Mouse (Mus musculus) spleen, adult 12 weeks (tissue): ENCODE data around the gene Cdk6.
"Not testable (repeated sequence)": the region's sequence is repeated elsewhere in the genome, so short reads cannot be mapped to it uniquely, and the experiment has no call there.

ENCODE experiments used
- DNase-seq: peaks from one replicate; pipeline ENCODE4 v3.0.0; 2022; ENCODE audit warnings: low spot score

Cdk6 gene

GRCm38 (mm10) chr5:3379252-3379651, 38.0 kb downstream of the Cdk6 start:
- DNase-seq, result no peak

DNA sequence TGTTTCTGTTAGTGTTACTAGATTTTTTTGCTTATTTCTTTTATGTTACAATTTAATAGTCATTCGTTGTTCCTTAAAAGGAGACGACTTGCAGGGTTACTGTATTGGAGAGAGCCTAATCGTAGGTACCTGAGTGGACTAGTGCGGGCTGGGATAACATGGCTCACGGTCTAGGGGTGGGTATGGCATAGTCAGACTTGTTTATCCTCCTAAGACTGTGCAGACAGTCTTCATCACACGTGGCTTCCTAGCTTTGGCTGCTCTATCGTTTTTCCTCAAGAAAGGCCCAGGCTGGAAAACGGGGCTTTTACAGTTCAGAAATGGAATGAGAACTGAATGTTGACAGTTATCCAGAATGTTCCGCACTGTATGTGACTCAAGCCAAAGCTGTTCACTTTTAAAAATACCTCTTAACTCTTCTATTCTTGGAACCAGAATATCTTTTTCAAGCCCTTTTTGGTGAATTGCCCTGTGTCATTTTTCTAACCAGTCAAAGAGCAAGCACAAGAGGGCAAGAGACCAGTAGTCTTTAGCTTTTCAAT, 39.5 kb downstream of the Cdk6 start:
- no peak for DNase-seq

- no peak for DNase-seq
Measured at GRCm38 (mm10) chr5:3381795-3382194, 40.5 kb downstream of the Cdk6 start.

DNA sequence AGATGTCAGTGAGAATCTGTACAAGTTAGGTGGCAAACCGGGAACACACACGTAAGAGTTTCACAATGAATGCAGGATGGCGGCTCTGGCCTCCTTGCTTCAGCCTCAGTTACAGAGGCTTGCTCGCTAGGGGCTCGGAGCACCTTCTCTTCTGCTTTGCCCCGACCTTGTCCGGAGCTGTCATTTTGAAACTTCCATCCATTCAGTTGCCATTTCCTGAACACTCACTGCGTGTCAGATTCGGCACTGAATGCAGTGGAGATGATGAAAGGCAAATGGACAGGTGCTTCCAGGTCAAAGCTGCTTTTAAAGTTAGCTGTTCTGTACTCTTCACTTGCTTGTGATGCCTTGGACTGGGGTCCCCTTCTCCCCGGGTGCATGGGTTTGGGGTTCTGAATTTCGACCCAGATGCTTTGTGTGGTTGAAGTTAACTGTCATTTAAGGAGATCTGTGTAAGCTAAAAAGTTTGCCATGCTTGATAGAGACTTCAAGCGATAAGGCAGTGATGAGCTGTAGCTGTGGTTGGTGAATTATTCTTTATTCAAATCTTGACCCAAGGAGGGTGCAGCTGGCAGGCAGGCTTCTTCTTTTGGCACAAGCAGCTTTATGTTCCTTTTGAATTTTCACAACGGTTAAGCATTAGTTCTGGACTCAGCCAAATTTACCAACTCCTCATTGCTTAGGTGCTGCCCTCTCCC, 41.2 kb downstream of the Cdk6 start:
- DNase-seq, result no peak

GRCm38 (mm10) chr5:3383547-3383946, 42.3 kb downstream of the Cdk6 start:
- DNase-seq, result no peak

GRCm38 (mm10) chr5:3385078-3385477, 43.8 kb downstream of the Cdk6 start:
- no peak for DNase-seq

DNA sequence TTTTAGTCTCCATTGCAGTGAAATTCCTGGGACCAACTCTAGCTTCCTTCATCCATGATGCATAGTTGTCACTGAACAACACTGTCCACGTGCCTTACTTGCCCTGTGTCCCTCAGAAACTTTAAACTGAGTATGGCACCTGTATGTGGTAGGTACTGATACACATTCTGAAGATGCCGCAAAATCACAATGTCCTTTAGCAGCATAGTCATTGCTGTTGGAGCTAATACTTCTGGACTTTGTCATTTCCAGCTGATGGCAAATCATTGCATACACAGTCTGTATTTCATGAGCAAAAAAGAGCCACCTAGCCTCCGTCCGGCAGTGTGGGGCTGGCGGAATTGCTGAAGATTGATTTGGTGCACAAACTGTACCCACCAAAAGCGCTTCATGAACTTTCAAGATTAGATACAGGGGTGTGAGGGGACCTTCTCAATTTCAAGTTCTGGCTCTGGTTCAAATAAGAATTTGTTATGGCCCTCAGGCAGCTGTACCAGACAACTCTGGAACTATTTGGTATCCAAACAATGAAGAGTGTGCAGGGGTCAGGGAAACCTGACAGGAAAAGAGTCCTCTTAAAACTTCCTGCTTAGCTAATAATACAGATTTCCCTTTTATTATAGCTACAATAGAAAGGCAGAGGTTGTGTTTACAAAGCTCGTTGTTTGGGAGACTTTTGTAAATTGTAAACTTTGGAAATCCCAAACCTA, 44.9 kb downstream of the Cdk6 start:
- no peak for DNase-seq

DNA sequence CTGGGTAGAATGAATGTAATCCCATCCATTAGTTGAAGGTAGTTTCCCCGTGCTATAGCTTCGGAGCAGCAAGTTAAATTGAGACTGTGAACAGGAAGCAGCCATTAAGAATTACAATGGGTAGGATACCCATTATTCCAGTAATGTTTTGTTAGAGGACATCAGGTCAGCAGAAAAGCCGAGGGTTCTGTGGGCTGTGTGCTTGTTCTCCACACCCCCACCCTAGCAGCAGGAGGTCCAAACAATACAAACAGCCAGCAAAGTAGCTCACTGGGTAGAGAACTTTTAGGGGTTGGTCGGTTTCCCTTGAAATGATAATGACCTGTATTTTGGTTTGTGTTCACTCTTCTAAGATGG, 45.4 kb downstream of the Cdk6 start:
- no peak for DNase-seq

DNA sequence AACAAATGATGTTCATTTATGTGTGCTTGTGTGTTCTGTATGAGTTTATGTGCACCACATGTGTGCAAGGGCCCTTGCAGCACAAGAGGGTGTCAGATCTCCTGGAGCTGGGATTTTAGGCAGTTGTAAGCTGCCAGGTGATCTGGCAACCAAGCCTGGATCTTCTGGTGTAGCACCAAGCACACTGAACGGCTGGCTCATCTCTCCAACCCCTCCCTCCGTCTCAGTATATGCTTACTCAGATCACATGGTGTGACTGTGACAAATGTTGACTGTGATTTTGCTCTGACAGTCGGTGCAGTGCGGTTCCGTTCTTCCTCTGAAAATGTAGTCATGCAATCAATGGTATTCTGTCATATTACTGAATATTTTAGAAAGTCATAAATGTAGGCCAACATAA, 45.9 kb downstream of the Cdk6 start:
- no peak for DNase-seq

DNA sequence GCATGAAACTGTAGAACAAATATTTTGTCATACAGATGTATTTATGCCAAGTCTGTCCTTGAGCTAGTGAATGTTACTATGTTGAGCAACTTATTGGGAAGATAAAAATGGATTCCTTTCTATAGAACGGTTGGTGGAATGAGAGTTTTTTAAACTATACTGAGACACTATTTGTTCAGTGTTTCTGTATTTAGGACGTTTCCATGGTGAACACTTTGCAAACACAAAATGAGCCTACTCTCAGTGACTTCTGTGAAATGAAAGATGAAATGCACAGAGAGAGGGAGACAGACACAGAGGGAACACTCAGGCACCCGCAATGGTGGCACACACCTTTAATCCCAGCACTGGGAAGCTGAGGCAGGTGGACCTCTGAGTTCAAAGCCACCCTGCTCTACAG, 51.6 kb downstream of the Cdk6 start:
- DNase-seq, result no peak

DNA sequence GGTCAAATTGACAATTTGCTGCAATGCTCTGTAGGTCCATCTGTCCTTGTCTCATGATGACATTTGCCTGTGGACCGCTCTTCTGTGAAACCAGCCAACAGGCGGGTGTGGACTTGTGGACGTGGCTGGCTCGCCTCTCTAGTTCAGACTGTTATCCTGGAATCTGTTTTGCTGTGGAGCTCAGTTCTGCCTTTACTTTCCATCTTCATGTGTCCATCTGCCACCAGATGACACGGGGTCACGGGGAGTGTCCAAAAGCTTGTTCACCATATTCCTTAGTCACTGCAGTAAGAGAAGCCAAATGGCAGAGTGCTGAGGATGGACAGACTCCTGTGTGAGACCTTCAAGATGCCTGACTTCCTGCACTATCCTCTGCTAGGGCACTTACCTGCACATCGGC, 52.9 kb downstream of the Cdk6 start:
- DNase-seq, result no peak

- no peak for DNase-seq
Measured at GRCm38 (mm10) chr5:3395020-3395419, 53.7 kb downstream of the Cdk6 start.

DNA sequence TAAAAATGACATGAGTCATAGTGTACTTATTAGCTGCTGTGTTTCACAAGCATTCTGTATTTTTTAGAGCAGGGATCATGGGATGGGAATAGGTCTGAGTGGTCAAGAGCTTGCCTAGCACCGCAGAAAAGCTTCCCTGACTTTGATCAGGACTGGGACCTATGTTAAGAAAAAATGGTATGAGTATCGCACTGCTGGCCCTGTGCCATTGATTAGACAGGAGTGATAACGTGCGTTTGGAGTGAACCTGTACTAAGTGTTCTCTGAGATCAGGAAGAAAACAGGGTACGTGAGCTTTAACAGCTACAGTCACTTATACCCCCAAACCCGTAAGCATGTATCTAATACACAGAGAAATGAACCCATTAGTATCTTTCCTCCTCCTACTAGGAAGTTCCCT, 54.9 kb downstream of the Cdk6 start:
- no peak for DNase-seq

- DNase-seq, result no peak
Measured at GRCm38 (mm10) chr5:3396910-3397575, 55.8 kb downstream of the Cdk6 start.

DNA sequence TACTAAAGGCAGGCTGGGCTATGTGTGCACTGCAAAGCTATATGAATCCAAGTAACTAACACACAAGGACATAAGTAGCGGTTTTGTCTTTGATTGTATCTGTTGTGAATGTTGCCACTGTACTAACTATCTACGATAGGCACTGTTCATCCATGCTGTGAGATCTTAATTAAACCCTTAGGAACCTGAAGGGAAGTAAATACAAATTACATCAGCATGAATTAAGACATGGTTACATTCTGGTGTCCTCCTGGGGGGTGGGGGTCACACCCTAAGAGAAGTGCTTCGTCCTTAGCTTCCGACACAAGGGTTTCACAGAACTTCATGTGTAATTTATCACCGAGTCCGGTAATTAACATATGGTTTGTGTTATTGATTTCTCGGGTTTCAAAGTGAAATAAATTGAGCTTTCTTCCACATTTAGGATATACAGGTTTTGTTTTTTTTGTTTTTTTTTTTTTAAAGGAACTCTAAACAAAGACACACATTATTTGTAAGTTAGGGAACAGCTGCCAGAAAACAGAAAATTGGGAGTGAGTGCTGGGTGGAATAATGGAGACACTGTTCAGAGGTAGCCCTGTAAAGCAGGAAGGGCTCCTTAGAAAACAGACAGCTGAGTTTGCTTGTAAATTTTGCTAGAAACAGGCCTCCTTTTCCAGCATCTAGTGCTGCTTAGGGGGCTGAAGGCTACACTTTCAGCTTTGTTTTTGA, 58.7 kb downstream of the Cdk6 start:
- DNase-seq, result no peak

DNA sequence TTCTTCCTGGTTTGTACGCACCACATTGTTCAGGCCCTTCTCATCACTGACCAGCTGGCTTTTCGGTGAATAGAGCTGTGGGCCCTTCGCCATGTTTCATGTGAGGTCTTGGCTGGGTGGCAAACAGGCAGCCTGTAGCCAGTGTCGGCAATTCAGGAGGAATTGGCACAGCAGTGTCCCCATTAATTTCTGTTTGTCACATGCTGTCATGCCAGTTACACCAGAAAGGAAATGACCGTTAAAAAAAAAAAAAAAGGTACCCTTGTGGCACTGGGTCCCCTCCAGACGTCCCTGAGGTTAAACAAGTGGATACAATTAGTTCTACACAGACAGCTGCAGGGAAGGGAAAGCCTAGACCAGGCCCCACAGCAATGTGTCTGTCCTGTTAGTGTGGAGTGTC, 63.8 kb downstream of the Cdk6 start:
- no peak for DNase-seq

- no peak for DNase-seq
Measured at GRCm38 (mm10) chr5:3405503-3405902, 64.2 kb downstream of the Cdk6 start.

GRCm38 (mm10) chr5:3407926-3408325, 66.6 kb downstream of the Cdk6 start:
- no peak for DNase-seq

- not testable (repeated sequence) for DNase-seq
Measured at GRCm38 (mm10) chr5:3418183-3418582, 76.9 kb downstream of the Cdk6 start.

DNA sequence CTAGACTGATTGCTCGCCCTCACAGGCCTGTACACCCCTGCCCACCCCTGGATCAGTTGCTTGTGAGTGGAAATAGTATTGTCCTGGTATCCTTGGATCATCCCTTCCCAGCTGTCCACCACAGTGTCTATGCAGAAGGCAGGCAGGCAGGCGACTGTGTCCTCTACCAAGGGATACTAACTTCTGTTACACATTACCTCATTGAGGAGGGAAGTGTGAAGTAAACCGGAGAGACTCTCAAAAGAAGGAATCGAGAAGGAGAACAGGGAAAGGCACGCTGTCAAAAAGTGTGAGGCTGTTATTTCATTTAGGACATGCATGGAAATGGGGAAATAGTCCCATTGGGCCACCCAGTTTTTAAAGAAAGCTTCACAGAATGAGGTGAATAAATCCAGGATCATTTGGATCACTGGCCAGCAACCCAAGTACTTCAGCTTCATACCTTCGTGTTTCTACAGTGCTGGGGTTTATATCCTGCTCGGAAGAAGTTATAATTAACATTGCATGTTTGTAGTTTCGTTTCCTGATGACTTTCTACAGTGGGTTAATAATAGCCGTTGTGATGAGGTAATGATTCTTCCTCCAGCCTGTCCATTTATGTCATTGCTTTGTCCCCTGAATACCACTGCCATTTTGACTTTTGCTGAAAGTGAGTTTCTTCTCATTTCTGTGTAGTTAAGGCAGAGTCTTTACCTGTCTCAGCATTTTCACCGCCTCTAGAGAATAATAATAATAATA, 79.0 kb downstream of the Cdk6 start:
- no peak for DNase-seq

- DNase-seq, result no peak
Measured at GRCm38 (mm10) chr5:3420832-3421228, 79.5 kb downstream of the Cdk6 start.
